Mouse (Mus musculus): ENCODE results near the gene Slc44a2. TPM values are rescaled to one million over a fixed set of nuclear protein-coding genes. Genes with fewer than 3 reads are reported as not detected.
A peak's percentile ranks its signal among the peaks of the same experiment; 100 is the strongest.

The Slc44a2 gene
- polyA plus RNA-seq, 1 experiment: 49.2 TPM

DNA sequence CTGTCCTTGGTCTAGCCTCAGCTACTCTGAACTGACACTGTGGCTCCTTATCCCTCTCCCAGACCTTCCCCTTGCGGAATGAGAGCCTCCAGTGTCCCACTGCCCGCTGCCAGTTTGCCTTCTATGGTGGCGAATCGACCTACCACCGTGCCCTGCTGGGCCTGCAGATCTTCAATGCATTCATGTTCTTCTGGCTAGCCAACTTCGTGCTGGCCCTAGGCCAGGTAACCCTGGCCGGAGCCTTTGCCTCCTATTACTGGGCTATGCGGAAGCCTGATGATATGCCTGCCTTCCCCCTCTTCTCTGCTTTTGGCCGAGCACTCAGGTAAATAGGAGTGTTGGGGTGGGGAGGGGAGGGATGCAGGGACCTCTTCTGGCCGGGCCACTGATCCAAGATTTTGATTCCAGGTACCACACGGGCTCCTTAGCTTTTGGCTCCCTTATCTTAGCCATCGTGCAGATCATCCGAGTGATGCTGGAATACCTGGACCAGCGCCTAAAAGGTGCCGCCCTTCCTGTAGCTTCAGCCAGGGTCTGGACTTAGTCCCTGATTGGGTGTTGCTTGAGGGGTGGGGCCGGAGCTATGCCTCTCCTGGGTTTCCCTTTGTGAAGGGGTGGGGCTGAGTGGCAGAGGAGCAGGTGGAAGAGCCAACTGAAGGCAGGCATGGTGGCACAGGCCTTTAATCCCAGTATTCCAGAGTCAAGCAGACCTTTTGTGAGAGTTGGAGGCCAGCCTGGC lies 26.3 kb downstream of the Slc44a2 start:
- TF ChIP-seq POLR2A (IDR thresholded peaks at IDR 0.05; ENCODE audit: low read depth, low read length) (no peak), CTCF (conservative IDR thresholded peaks at IDR 0.05; ENCODE audit: insufficient read depth, insufficient read length, low read depth, low read length) (no peak)
- peak; percentile 26 for DNase-seq
- no peaks in the 10 kb centered on the region for H3K27me3 ChIP-seq (replicated peaks; ENCODE audit: control insufficient read depth, insufficient read depth, low read length)
- H3K4me3 ChIP-seq (ENCODE audit: insufficient read depth, low read depth, low read length): no peak overlapping the region
- no peaks in the 10 kb centered on the region for H3K36me3 ChIP-seq (ENCODE audit: control insufficient read depth, insufficient read depth, low read length)
- WGBS: 62% methylated on average over 16 of the region's 16 CpGs
- H3K4me1 ChIP-seq (ENCODE audit: control insufficient read depth, insufficient read depth, low read length): no peaks in the 10 kb centered on the region
- no peak overlapping the region for H3K27ac ChIP-seq (ENCODE audit: insufficient read depth, low read depth, low read length)

DNA sequence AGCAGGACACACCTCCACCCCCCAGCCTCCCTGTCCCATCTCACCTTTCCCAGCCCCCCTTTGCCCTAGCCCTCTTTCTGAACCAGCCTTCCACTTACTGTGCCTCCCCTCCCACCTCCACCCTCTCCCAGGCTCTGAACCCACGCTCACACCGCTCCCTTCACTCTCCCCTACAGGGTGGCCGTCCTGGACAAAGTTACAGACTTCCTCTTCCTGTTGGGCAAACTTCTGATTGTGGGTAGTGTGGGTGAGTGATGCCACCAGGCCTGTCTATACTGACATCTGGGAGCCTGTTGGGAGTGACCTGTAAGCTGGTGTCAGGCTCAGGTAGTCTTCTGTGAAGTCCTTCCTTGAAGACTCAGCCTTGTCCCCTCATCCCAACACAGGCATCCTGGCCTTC lies 27.7 kb downstream of the Slc44a2 start:
- H3K36me3 ChIP-seq (ENCODE audit: control insufficient read depth, insufficient read depth, low read length): no peaks in the 10 kb centered on the region
- TF ChIP-seq POLR2A (IDR thresholded peaks at IDR 0.05; ENCODE audit: low read depth, low read length) (no peak), CTCF (conservative IDR thresholded peaks at IDR 0.05; ENCODE audit: insufficient read depth, insufficient read length, low read depth, low read length) (no peak)
- 81% methylated on average over 3 of the region's 3 CpGs for WGBS

DNA sequence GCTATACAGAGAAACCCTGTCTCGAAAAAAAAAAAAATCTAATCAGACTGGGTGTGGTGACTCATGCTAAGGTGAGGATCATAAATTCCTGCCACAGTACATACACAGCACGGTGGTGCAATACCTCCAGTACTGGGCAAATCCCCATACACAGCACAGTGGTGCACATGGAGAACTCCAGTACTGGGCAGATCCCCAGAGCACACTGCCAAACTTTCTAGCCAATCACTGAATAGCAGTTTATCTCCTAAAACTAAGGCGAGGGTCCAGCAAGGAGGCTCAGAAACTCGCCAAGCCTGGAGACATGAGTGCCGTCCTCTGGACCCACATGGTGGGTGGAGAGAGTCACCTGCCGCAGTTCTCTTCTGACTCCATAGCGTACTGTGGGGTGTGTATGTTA lies 30.7 kb downstream of the Slc44a2 start:
- no peak for TF ChIP-seq CTCF (conservative IDR thresholded peaks at IDR 0.05; ENCODE audit: insufficient read depth, insufficient read length, low read depth, low read length)
- TF ChIP-seq POLR2A (IDR thresholded peaks at IDR 0.05; ENCODE audit: low read depth, low read length): no peak
- Histone ChIP-seq H3K27me3 (replicated peaks; ENCODE audit: control insufficient read depth, insufficient read depth, low read length) (no peaks in the 10 kb centered on the region), H3K36me3 (ENCODE audit: control insufficient read depth, insufficient read depth, low read length) (no peaks in the 10 kb centered on the region), H3K4me3 (ENCODE audit: insufficient read depth, low read depth, low read length) (no peak overlapping the region), H3K4me1 (ENCODE audit: control insufficient read depth, insufficient read depth, low read length) (no peaks in the 10 kb centered on the region), H3K27ac (ENCODE audit: insufficient read depth, low read depth, low read length) (no peak overlapping the region)
- 85% methylated on average over 7 of the region's 7 CpGs for WGBS
- DNase-seq: no peak

More for the DNA sequence above, 27.7 kb downstream of the Slc44a2 start:
- H3K4me1 ChIP-seq (ENCODE audit: control insufficient read depth, insufficient read depth, low read length): no peaks in the 10 kb centered on the region
- no peak overlapping the region for H3K4me3 ChIP-seq (ENCODE audit: insufficient read depth, low read depth, low read length)
- no peaks in the 10 kb centered on the region for H3K27me3 ChIP-seq (replicated peaks; ENCODE audit: control insufficient read depth, insufficient read depth, low read length)
- no peak overlapping the region for H3K27ac ChIP-seq (ENCODE audit: insufficient read depth, low read depth, low read length)
- no peak for DNase-seq

DNA sequence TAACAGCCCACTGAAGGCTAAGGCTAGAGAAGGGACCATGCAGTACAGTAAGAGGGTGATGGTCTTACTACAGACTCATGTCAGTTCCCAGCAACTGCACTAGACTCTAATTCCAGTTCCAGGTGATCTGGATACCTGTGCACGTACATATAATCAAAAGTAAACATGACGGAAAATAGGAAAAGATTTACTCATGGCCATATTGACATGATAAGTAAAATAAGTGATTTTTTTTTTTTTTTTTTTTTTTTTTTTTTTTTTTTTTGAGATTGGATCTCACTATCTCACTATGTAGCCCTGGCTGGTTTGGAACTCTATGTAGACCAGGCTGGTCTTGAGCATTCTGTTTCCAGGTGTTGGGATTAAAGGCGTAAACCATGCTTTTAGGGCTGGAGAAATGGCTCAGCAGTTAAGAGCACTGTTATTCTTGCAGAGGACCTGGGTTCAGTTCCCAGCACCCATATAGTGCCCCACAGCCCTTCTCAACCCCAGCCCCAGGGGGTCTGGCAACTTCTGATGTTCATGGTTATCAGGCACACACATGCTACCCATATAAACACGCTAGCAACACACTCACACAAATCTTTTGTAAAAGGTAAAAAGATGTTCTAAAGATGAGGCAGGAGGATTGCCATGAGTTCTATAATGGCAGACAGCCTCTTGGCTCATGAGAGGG lies 31.3 kb downstream of the Slc44a2 start:
- no peaks in the 10 kb centered on the region for H3K36me3 ChIP-seq (ENCODE audit: control insufficient read depth, insufficient read depth, low read length)
- DNase-seq: no peak
- H3K4me3 ChIP-seq (ENCODE audit: insufficient read depth, low read depth, low read length): no peak overlapping the region
- WGBS: 94% methylated on average over 4 of the region's 4 CpGs
- no peaks in the 10 kb centered on the region for H3K27me3 ChIP-seq (replicated peaks; ENCODE audit: control insufficient read depth, insufficient read depth, low read length)
- H3K4me1 ChIP-seq (ENCODE audit: control insufficient read depth, insufficient read depth, low read length): no peaks in the 10 kb centered on the region
- no peak for TF ChIP-seq CTCF (conservative IDR thresholded peaks at IDR 0.05; ENCODE audit: insufficient read depth, insufficient read length, low read depth, low read length)
- TF ChIP-seq POLR2A (IDR thresholded peaks at IDR 0.05; ENCODE audit: low read depth, low read length): no peak
- H3K27ac ChIP-seq (ENCODE audit: insufficient read depth, low read depth, low read length): no peak overlapping the region

DNA sequence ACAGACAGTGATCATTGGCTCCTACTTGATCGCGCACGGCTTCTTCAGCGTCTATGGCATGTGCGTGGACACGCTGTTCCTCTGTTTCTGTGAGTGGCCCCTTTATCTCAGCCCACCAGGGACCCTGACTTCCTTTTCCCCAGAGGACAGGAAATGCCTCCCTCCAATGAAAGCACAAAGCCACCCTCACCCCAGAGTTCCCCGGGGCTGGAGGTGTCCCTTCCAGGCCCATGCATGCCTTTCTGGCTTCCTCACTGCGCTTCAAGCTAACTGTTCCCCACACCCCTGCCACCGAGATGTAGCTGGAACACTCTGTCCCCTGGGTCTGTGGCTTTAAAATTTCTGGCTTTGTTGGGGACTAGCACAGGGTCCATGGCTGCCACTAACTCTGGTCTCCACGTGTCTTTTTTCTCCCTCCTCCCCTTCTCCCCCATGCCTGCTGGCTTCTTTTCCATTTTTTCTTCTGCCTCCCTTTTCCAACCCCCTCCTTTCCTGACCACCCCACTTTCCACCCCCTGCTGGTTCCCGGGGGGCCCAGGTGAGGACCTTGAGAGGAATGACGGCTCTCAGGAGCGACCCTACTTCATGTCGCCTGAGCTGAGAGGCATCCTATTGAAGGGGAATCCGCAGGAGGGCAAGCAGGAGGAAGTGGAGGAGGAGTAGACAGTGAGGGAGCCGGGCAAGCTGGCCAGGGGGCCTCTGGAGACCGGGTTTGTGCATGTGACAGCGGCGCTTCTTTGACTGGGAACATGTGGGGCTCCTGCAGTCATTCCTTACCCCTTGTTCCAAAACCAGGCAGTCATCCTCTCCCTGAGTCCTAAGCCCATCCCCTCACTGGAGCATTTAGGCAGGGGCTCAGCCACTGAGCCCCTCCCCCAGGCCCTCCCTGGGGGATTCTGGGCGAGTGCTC lies 32.2 kb downstream of the Slc44a2 start:
- TF ChIP-seq POLR2A (IDR thresholded peaks at IDR 0.05; ENCODE audit: low read depth, low read length): no peak
- no peak for TF ChIP-seq CTCF (conservative IDR thresholded peaks at IDR 0.05; ENCODE audit: insufficient read depth, insufficient read length, low read depth, low read length)
- H3K36me3 ChIP-seq (ENCODE audit: control insufficient read depth, insufficient read depth, low read length): no peaks in the 10 kb centered on the region
- no peaks in the 10 kb centered on the region for H3K27me3 ChIP-seq (replicated peaks; ENCODE audit: control insufficient read depth, insufficient read depth, low read length)
- DNase-seq: peak; percentile 15
- no peaks in the 10 kb centered on the region for H3K4me1 ChIP-seq (ENCODE audit: control insufficient read depth, insufficient read depth, low read length)
- no peak overlapping the region for H3K4me3 ChIP-seq (ENCODE audit: insufficient read depth, low read depth, low read length)
- 44% methylated on average over 20 of the region's 20 CpGs for WGBS
- H3K27ac ChIP-seq (ENCODE audit: insufficient read depth, low read depth, low read length): no peak overlapping the region

DNA sequence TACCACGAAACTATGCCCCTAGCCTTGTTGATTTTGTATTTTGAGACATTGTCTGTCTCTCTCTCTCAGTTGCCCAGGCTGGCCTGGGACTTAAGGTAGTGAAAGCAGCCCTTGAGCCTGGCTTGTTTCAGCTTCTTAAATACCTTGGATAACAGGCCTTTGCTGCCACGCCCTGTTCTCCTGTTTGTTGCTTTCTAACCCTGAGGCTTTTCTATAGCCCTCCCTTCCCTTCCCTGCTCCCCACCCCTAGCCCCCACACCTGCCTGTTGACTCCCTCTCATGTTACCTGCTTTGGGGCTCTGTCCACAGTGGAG lies 32.8 kb downstream of the Slc44a2 start:
- H3K4me1 ChIP-seq (ENCODE audit: control insufficient read depth, insufficient read depth, low read length): no peaks in the 10 kb centered on the region
- no peaks in the 10 kb centered on the region for H3K36me3 ChIP-seq (ENCODE audit: control insufficient read depth, insufficient read depth, low read length)
- 66% methylated on average over 2 of the region's 2 CpGs for whole genome bisulfite sequencing
- no peak overlapping the region for H3K4me3 ChIP-seq (ENCODE audit: insufficient read depth, low read depth, low read length)
- TF ChIP-seq POLR2A (IDR thresholded peaks at IDR 0.05; ENCODE audit: low read depth, low read length) (no peak), CTCF (conservative IDR thresholded peaks at IDR 0.05; ENCODE audit: insufficient read depth, insufficient read length, low read depth, low read length) (no peak)
- H3K27ac ChIP-seq (ENCODE audit: insufficient read depth, low read depth, low read length): no peak overlapping the region
- DNase-seq: no peak
- no peaks in the 10 kb centered on the region for H3K27me3 ChIP-seq (replicated peaks; ENCODE audit: control insufficient read depth, insufficient read depth, low read length)

DNA sequence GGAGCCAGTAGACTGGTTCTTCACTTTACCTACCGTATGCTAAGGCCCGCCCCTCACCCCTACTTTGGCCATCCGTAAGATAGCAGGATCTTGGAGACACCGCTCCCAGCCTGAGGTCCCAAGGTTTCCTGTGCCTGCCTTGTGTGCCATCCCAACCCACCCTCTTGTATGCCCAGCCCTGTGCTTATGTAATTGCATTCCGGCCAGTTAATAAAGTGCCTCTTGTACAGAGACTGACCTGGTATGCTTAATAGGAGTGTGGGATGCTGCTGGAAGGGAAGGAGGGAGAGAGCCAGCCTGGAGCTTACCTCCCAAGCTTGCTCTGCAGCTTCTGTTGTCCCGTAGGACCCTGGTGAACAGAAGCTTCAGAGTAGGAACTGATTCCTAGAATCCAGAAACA lies 34.3 kb downstream of the Slc44a2 start:
- no peaks in the 10 kb centered on the region for H3K27me3 ChIP-seq (replicated peaks; ENCODE audit: control insufficient read depth, insufficient read depth, low read length)
- no peaks in the 10 kb centered on the region for H3K36me3 ChIP-seq (ENCODE audit: control insufficient read depth, insufficient read depth, low read length)
- no peak for DNase-seq
- TF ChIP-seq CTCF (conservative IDR thresholded peaks at IDR 0.05; ENCODE audit: insufficient read depth, insufficient read length, low read depth, low read length) (no peak), POLR2A (IDR thresholded peaks at IDR 0.05; ENCODE audit: low read depth, low read length) (no peak)
- H3K4me3 ChIP-seq (ENCODE audit: insufficient read depth, low read depth, low read length): no peak overlapping the region
- H3K27ac ChIP-seq (ENCODE audit: insufficient read depth, low read depth, low read length): no peak overlapping the region
- 83% methylated on average over 6 of the region's 6 CpGs for WGBS
- H3K4me1 ChIP-seq (ENCODE audit: control insufficient read depth, insufficient read depth, low read length): no peaks in the 10 kb centered on the region

Measured in kidney, adult 2 months (tissue).